Mouse (Mus musculus) neutrophil, adult 59 days (primary cell): ENCODE data around the gene Cldn24. TPM values are rescaled to one million over a fixed set of nuclear protein-coding genes. Genes with fewer than 3 reads are reported as not detected.

Experiments
- total RNA-seq, 2 experiments: library from RNA; stranded (reverse); gene quantifications; 1 replicate in 1 of 2; 2 replicates in 1 of 2; pipeline ENCODE4 v1.2.4; 2023

The Cldn24 gene
- total RNA-seq, result not detected

DNA sequence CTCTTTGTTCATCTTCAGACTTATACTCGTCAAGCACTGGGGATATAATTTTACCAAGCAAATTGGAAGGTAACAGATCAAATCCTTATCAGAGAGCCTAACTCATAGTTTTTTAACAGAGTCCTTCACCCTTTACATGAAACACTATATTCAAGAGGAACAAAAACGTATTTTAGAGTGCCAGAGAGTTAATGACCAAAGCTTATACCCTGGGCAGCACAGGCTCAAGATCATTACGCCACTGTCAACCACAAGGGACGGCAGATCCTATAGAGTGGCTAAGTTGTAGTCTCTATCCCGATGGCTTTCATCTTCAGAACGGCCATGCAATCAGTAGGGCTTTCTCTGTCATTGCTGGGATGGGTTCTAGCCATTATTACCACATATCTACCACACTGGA, at the start of gene Cldn24:
Gene Cldn24 (plus strand): TSS at position 301 of the 400 bp plus-strand sequence.

DNA sequence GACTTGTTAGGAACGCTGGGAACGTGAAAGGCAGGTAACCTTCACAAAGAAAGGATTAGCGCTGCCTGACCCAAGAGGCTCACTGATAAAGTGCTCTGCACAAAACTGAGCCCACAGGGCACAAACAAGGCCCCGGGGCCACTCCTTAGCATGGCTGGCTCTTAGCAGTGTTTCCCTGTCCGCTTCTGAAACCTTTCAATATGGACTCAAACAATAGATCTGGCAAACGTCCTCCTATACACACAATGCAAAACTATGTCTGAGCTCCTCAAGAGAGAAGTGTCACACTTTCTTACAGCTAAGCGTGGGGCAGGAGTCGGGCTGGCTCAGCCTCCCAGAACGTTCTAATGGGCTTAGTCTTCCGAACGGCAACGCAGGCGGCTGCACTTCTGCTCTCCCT, 2.2 kb downstream of the Cldn24 start, which contains the start of gene Cldn22:
Gene Cldn22 (plus strand): TSS at position 301 of the 400 bp plus-strand sequence.

Other genes with a start within 250 kb of the Cldn24 start
- 10 to 100 TPM; 41.8 to 54.7 TPM for gene Ing2, start 146.6 kb upstream of the Cldn24 start, total RNA-seq
- gene Cdkn2aip, start 108.2 kb upstream of the Cldn24 start, total RNA-seq, result 10 to 100 TPM; 21.6 to 22.7 TPM
- gene Cldn22, start 2.3 kb downstream of the Cldn24 start, total RNA-seq, result not detected
- gene Wwc2, start 168.8 kb downstream of the Cldn24 start, total RNA-seq, result 1 to 10 TPM; 3.6 to 4.2 TPM